Mouse (Mus musculus): ENCODE data around the gene Wfdc1.

Gene Wfdc1

DNA sequence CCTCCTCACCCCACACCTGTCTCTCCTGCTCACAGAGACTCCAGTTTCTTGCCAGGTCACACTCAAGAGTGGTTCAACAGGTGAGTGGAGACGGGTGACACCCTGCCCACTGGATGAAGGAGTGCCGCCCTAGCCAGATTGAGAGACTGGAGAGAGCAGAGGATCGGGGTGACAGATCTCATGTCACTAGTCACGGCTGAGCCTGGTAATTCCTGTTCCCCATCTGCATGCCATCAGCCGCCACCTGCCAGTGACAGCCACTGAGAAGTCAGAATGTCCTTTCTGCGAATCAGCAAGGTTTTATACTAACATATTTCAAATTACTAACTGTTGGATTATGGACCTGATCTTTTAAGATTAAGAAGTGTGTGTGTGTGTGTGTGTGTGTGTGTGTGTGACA is 24.4 kb downstream of the Wfdc1 start:
- no peak for DNase-seq (ENCODE audit: low spot score in 2 of 2)

DNA sequence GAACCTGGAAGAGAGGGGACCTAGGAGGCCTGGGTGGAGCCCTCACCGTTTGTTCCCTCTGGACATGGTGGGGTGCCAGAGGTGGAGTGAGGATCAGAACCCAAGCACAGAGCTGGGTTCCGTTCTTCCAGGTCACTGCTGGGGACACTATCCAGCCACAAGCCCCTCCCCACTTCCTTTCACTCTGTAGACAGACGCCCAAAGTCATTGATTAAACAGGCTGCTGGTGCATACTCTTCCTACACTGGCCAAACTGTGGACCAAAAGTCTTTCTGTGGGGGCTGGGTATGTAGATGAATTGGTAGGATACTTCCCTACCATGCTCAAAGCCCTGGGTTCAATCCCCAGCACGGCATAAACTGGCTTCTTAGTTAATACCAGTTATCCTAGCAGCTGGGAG is 25.8 kb downstream of the Wfdc1 start:
- DNase-seq (ENCODE audit: low spot score in 2 of 2) = no peak

- no peak for DNase-seq (ENCODE audit: low spot score in 2 of 2)
Observed at GRCm38 (mm10) chr8:119694696-119695095, 28.5 kb downstream of the Wfdc1 start.

DNA sequence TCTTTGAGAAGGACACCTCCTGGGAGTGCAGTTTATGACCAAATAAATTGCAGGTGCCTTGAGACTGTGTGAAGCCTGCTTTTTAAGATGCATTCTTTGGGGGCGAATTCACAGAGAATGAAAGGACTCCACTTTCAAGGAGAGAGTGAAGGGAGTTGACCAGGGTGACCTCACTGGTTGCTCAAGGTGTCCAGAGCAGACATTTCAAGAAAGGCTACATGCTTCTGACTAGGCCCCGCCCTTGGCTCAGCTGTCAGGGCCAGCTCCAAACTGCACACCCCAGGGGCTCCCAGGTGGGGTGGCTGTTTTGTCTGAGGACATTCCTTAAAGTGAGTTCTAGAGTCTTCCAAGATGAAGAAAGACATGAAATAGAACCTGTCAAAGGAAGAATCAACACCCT is 31.0 kb downstream of the Wfdc1 start:
- no peak for DNase-seq (ENCODE audit: low spot score in 2 of 2)

GRCm38 (mm10) chr8:119698960-119699359 is 32.8 kb downstream of the Wfdc1 start:
- DNase-seq (ENCODE audit: low spot score in 2 of 2) = peak in 1 of 2 experiments; percentile 19

DNA sequence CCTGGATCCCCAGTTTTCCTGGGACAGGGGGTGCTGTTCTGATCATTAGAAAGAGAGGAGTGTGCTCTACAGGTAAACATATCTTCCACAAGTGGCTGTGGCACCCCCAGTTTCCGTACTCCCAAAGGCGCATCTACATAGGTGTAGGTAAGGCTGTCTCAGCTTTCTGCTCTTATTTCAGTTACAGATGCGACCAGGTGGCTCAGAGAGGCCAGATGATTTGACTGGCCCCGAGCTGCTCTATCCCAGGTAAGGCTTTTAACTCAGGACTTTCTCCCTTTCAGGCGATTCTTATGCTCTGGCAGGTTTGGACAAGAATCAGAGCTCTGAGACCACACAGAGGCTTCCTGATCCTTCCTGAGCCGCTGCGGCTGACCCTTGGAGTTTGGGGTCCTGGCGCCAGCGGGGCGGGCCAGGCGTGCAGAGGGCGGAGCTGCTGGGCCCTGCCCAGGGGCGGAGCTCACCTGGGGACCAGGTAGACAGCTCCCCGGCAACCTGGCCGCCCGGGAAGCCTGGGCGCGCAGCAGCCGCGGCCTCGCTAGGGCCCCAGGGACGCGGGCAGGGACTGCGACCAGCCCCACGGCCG is 33.5 kb downstream of the Wfdc1 start, which contains the start of gene Atp2c2:
TSS of gene Atp2c2 (plus strand) at position 461 of the 586 bp plus-strand sequence.
- DNase-seq (ENCODE audit: low spot score in 2 of 2) = no peak

DNA sequence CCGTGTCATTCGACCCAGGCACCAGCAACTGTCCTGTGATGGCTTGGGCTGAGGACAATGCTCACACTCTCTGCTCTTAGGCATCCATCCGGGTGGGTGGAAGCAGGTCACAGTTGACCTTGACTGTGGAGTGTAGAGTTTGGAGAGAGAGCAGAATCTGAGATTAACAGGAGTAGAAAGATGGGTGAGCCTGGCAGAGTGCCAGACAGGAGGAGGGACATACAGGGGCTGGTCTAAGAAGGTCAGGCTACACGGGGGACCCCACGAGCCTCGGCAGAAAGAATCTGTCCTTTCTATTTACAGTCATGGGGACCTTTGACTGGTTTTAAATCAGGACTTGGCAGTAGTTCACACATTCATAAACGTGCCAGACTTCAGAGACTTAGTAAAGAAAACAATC is 36.8 kb downstream of the Wfdc1 start:
- no peak for DNase-seq (ENCODE audit: low spot score in 2 of 2)

DNA sequence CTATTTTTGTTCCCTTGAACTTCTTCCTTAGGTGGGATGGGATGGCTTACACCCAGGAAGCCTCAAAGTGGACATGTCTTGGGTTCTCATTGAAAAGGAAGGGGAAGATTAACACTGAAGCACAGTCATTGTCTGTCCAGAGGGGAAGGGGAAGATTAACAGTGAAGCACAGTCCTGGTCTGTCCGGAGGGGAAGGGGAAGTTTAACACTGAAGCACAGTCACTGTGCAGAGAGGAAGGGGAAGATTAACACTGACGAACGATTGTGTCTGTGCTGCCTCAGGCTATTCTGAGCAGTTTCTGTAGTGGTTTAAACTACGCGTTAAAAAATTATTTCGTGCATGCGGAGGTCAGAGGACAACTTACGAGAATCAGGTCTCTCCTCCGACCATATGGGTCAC is 41.0 kb downstream of the Wfdc1 start:
- no peak for DNase-seq (ENCODE audit: low spot score in 2 of 2)

GRCm38 (mm10) chr8:119708471-119708870 is 42.3 kb downstream of the Wfdc1 start:
- DNase-seq (ENCODE audit: low spot score in 2 of 2) = no peak

- no peak for DNase-seq (ENCODE audit: low spot score in 2 of 2)
Observed at GRCm38 (mm10) chr8:119708878-119709702, 42.9 kb downstream of the Wfdc1 start.

- no peak for DNase-seq (ENCODE audit: low spot score in 2 of 2)
Observed at GRCm38 (mm10) chr8:119709703-119710093, 43.5 kb downstream of the Wfdc1 start.

DNA sequence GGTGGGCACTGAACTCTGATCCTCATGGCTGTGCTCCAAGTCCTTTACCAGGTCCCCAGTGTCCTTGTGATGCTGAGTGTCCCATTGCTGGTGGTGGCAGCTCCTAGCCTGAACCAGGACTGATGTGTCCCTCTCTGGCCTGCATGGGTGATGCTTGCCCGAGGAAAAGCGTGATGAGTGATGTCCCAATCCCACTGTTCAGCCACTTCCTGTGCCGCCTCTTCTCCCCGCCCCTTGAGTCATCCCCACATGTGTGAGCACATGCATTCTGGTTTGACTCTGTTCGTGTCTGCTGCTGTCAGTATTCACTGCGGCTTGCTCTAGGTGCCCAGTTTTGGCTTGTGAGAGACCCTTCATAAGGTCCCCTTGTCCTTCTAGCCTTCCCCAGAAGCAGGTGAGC is 46.1 kb downstream of the Wfdc1 start:
- no peak for DNase-seq (ENCODE audit: low spot score in 2 of 2)

GRCm38 (mm10) chr8:119713421-119713820 is 47.3 kb downstream of the Wfdc1 start:
- no peak for DNase-seq (ENCODE audit: low spot score in 2 of 2)

DNA sequence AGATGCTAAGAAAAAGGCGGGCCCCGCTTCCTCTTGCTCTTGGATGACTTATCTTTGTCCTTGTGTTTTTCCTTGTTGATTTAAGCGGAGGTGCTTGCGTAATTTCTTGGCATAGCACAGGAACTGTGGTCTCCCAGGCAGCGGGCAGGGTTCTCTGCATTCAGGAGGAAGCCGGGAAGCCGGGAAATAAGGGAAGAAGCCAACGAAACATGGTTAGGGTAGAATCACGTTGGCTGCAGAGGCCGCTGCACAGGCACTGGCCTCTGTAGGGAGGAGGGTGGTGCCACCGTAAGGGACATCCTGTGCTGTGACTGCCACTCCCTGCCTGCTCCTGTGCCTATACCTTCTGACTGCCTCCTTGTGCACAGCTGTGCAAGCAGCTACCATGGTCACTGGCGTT is 49.1 kb downstream of the Wfdc1 start:
- DNase-seq (ENCODE audit: low spot score in 2 of 2) = no peak

DNA sequence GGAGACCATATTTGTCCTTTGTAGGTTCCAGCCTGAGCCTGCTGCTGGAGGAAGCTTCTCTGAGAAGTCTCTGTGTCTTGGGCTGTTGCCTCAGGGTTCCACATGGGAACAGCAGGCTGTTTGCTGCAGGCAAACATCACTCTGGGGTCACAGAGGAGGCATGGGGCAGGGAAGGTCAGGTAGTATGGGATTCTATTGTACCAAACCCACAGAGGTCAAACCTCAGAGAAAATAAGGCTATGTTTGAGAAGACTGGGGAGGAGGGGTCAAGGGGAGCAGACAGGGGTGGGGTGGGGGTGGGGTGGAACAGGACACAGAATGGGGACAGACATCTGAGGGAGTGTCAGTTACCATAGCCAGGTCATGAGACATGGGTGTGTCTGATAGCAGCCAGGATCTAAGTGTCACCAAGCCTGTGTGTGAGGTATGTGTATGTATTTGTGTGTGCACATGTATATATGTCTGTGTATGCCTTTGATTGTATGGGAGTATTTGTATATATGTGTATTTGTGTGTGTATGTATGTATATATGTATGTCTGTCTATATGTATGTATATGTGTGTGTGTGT is 50.6 kb downstream of the Wfdc1 start:
- no peak for DNase-seq (ENCODE audit: low spot score in 2 of 2)

DNA sequence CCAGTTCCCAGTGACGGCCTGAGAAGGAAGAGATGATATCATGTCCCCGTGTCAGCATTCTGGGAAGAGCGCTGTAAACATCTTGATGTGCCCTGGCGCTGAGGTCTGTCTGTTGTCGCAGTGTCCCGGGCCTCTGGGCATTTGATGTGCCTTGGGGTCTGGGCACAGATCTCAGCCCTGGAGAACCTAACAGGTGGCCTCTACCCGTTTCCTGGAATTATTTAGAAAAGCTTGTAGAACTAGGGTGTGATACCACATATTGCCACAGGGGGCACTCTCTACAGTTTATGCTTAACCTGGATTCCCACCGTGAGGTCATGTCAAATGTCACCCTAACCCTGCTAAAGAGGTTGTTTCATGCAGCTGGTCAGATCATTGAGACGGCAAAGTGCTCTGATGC is 51.6 kb downstream of the Wfdc1 start:
- DNase-seq (ENCODE audit: low spot score in 2 of 2) = no peak

- DNase-seq (ENCODE audit: low spot score in 2 of 2) = peak; percentile 9 to 13
Observed at GRCm38 (mm10) chr8:119719011-119719501, 52.9 kb downstream of the Wfdc1 start.

DNA sequence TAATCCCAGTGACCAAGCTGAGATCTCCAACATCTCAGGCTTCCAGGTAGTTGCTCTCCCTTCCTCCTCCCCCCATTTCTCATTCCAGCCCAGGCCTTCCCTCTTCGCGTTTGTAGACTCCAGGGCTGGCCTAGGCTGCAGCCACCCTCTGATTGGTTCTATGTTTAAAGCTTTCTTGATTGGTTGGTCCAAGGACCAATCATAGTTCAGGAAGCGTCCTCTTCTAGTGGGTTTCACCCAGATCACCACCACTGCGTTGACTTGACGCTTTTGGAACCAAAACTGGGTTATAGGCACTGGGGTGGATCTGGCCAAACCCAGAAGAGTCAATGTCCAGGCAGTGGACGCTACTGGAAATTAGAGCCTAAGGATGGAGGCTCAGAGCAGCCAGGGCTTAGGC is 56.2 kb downstream of the Wfdc1 start:
- no peak for DNase-seq (ENCODE audit: low spot score in 2 of 2)

- no peak for DNase-seq (ENCODE audit: low spot score in 2 of 2)
Observed at GRCm38 (mm10) chr8:119723676-119724075, 57.5 kb downstream of the Wfdc1 start.

GRCm38 (mm10) chr8:119724596-119724995 is 58.4 kb downstream of the Wfdc1 start:
- no peak for DNase-seq (ENCODE audit: low spot score in 2 of 2)

DNA sequence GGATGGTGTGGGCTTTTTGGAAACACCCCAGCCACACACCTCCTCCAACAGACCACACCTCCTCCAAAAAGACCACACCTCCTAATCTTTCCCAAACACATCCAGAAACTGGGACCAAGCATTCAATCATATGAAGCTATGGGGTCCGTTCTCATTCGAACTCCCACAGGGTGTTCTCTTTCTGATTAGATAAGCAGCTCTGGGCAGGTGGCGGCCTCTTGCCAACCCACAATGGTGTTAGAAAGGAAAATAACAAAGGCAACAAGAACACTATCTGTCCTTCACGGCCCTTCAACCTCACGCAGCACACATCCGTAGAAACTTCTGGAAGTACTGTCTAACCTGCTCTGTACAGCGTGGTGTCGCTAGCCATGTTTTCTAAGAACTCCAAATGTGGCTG is 60.9 kb downstream of the Wfdc1 start:
- DNase-seq (ENCODE audit: low spot score in 2 of 2) = no peak

DNA sequence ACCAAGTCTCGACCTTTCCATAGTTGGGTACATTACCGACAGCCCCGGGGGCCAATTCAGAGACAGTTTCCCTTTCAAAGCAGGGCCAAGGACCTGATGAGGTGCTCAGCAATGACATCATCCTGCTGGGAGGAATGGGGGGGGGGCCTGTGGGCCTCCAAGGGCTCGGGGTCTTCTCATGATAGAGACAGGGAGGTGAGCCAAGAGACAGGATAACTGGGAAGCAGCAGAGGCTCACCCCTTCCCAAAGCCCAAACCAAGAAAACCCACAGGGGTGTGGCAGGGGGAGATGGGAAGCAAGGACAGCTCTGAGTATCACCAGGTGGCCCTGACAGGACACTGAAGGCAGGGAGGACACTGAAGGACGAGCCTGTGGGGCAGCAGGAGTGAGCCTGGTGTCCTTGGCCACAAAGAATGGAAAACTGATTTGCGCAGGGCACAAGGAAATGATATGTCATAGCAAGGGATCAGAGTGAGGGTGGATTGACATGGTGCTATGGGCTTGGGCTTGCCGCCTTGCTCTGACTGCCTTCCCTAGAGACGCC is 62.3 kb downstream of the Wfdc1 start:
- DNase-seq (ENCODE audit: low spot score in 2 of 2) = no peak

- DNase-seq (ENCODE audit: low spot score in 2 of 2) = no peak
Observed at GRCm38 (mm10) chr8:119732072-119732471, 65.9 kb downstream of the Wfdc1 start.

Measured in frontal cortex, postnatal 14 days (tissue).